Mouse (Mus musculus) fibroblast of lung, adult 2 months (primary cell): ENCODE data around the gene Dnajc12.
"Not testable (repeated sequence)": the region's sequence is repeated elsewhere in the genome, so short reads cannot be mapped to it uniquely, and the experiment has no call there.

ENCODE experiments used
- DNase-seq: peaks from one replicate; pipeline ENCODE4 v3.0.0-alpha.2; 2011; ENCODE audit warnings: low read depth

Gene Dnajc12

GRCm38 (mm10) chr10:63431221-63431736, 49.0 kb downstream of the Dnajc12 start:
- DNase-seq, result no peak

- no peak for DNase-seq
Observed at GRCm38 (mm10) chr10:63432099-63432498, 49.9 kb downstream of the Dnajc12 start.

DNA sequence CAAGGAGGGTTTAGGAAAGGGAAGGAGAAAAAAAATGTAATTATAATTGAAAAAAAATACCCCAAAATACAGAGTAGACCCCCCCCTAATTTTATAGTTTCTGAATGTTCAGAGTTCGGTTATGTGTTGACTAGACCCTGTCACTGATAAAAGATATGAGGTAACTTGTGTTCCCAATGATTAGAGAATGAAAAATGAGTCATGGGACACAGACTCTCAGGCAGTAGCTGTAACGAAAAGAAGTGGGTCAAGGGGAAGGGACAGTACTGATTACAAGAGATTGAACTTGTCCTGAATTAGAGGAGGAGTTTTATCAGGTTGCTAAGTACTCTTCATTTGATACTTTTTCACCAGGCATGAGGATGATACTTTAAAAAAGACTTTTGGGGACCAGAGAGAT, 50.6 kb downstream of the Dnajc12 start:
- no peak for DNase-seq

GRCm38 (mm10) chr10:63438736-63439262, 56.6 kb downstream of the Dnajc12 start:
- DNase-seq, result no peak

- no peak for DNase-seq
Observed at GRCm38 (mm10) chr10:63439694-63440228, 57.5 kb downstream of the Dnajc12 start.

- not testable (repeated sequence) for DNase-seq
Observed at GRCm38 (mm10) chr10:63444602-63445387, 62.6 kb downstream of the Dnajc12 start.

DNA sequence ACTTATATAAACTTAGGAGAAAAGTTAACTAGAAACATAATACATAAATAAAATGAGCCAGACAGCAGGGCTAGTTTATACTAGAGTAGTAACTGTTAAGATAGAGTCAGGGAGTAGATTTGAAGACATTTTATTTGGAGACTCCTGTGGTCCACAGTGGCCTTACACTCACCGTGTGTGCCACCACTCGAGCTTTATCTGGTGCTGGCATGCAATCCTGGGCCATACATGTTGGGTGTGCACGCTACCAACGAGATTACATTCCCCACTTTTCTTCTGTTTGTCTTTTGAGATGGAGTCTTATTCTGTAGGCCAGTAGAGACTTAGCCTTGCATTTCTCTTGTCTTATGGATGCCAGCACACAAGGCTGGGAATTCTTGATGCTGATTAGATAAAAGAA, 71.7 kb downstream of the Dnajc12 start:
- DNase-seq, result no peak

DNA sequence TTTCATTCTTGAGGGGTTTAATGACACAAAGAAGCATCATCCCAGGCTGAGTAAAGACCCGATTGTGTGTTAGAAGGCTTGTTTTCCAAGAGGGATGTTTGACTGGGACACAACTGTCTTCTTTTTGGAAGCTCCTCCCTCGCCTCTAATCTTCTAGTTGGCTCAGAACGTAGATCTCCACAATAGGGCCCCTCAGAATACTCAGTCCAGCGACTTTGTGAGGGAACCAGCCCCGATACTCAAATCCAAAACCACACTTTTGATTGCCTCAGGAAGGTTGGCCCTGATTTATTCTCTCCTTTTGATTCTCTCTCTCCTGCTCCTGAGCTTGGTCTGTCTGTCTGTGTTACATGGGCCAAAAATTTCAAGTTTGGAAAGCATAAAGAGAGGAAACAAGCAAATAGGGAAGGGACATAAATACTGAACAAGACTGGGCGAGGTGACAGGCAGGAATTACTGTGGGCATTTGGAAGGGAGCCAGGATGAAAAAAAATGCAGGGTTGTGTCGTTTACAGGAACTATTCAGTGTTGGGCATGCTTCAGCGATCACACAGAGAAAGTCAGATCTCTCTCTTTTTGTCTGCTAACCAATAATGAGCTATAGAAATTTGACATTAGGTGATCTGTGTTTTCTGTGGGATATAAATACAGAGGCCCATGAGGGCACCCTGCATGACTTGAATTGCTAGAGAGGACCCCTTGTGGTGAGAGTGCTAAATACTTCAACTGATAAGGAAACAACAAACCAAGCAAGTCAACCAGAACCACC, 73.1 kb downstream of the Dnajc12 start:
- DNase-seq, result no peak

DNA sequence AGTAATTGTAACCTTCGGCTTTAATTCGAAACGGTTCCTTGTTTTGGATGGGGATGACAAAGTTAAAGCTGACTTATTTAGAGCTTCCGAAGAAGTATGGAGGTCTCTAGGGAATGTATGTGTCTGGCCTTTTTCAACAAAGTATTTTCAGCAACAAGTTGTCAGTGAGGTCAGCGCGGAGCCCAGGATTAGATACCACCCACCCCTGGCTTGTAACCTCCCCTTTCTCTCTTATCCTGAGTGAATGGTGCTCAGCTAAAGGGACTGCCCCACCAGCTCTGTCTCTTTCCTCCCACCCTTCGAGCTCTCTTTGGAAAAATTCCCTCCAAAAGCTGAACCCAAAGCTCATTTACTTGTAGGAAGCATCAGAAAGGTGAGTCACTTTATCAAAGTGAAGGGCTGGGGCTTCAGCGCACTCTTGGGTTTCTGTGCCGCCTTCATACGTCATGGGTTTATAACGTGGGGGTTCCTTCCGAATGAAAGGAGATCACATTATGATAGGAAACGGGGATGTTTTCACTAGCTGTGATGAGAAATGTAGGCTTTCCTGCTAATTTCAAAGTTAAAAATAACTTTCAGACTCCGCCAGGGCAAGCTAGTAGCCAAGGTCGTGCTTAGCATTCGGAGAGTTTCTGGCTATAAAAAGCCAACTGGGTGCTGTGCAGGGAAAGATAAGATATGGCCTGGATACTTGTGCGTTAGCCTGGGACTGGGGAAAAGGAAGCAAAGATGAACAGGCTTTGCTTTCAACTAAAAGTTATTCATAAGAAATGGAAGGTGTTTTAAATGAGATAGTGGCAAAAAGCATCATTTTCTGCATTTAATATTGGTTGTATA, 75.3 kb downstream of the Dnajc12 start:
- no peak for DNase-seq
